Mouse (Mus musculus) ZHBTc4 (cell line): ENCODE data around the gene Abhd14a.

ENCODE experiments used
- DNase-seq: peaks from one replicate; pipeline ENCODE4 v3.0.0-alpha.2; 2011; ENCODE audit warnings: low read depth, low spot score

The Abhd14a gene

GRCm38 (mm10) chr9:106413606-106414005, 33.9 kb downstream of the Abhd14a start:
- DNase-seq, result no peak

- DNase-seq, result no peak
Measured at GRCm38 (mm10) chr9:106412210-106412609, 35.3 kb downstream of the Abhd14a start.

GRCm38 (mm10) chr9:106411729-106412128, 35.7 kb downstream of the Abhd14a start:
- DNase-seq, result no peak

GRCm38 (mm10) chr9:106411091-106411594, 36.3 kb downstream of the Abhd14a start:
- no peak for DNase-seq

GRCm38 (mm10) chr9:106410086-106410650, 37.3 kb downstream of the Abhd14a start:
- DNase-seq, result no peak

- peak; percentile 36 for DNase-seq
Measured at GRCm38 (mm10) chr9:106409096-106409495, 38.4 kb downstream of the Abhd14a start.

- no peak for DNase-seq
Measured at GRCm38 (mm10) chr9:106406443-106407078, 40.9 kb downstream of the Abhd14a start.

- no peak for DNase-seq
Measured at GRCm38 (mm10) chr9:106405275-106405674, 42.2 kb downstream of the Abhd14a start.

GRCm38 (mm10) chr9:106402607-106403375, 44.7 kb downstream of the Abhd14a start:
- DNase-seq, result no peak

GRCm38 (mm10) chr9:106402149-106402548, 45.3 kb downstream of the Abhd14a start:
- no peak for DNase-seq

- DNase-seq, result no peak
Measured at GRCm38 (mm10) chr9:106399808-106400207, 47.7 kb downstream of the Abhd14a start.

- no peak for DNase-seq
Measured at GRCm38 (mm10) chr9:106398667-106399311, 48.7 kb downstream of the Abhd14a start.

- no peak for DNase-seq
Measured at GRCm38 (mm10) chr9:106397733-106398132, 49.7 kb downstream of the Abhd14a start.

GRCm38 (mm10) chr9:106394649-106395602, 52.6 kb downstream of the Abhd14a start:
- DNase-seq, result no peak

GRCm38 (mm10) chr9:106393548-106393947, 53.9 kb downstream of the Abhd14a start:
- DNase-seq, result no peak

- no peak for DNase-seq
Measured at GRCm38 (mm10) chr9:106392828-106393527, 54.5 kb downstream of the Abhd14a start.
